Mouse (Mus musculus): ENCODE measurements around the gene Topaz1.
A peak's percentile ranks its signal among the peaks of the same experiment; 100 is the strongest.

The Topaz1 gene

DNA sequence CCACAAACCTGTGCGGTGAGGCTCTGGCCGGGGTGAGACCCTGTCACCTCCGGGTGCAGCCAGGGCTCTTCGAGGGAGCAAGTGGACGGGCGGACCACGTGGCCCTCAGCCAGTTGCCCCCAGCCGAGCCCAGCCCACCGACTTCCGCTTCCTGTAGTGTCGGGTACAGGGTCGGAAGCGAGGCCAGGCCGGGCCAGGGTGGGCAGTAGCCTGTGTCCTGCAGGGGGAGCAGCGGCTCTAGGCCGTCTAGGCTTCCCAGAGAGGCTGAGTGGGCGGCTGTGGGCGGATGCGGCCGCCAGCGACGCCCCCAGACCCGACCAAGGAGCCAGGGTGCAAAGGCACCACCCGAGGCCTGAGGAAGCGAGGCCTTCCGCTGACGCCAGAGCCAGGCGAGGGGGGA, at the start of gene Topaz1:
TSS of gene Topaz1 (plus strand) at position 287 of the 400 bp plus-strand sequence.
- DNase-seq (ENCODE audit: low spot score) = no peak

- no peak for DNase-seq (ENCODE audit: low spot score)
Measured at GRCm38 (mm10) chr9:122701817-122702216, 45.3 kb upstream of the Topaz1 start.

- no peak for DNase-seq (ENCODE audit: low spot score)
Measured at GRCm38 (mm10) chr9:122713836-122714235, 33.3 kb upstream of the Topaz1 start.

DNA sequence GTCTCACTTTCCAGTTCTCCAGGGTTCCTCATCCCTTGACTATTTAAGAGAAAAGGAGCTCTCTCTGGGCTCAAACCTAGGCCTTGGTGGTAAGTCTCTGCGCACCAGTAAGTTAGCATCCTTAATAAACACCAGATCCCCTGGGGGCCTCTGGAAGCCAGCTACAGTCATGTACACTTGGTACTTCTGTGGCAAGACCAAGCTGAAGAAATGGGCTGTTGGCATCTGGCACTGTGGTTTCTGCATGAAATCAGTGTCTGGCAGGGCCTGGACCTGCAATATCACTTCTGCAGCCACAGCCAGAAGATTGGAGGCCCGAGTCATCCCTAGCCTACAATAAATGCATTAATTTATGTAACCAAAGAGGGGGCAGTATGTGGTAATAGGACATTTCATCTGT, 32.1 kb upstream of the Topaz1 start:
- no peak for DNase-seq (ENCODE audit: low spot score)

DNA sequence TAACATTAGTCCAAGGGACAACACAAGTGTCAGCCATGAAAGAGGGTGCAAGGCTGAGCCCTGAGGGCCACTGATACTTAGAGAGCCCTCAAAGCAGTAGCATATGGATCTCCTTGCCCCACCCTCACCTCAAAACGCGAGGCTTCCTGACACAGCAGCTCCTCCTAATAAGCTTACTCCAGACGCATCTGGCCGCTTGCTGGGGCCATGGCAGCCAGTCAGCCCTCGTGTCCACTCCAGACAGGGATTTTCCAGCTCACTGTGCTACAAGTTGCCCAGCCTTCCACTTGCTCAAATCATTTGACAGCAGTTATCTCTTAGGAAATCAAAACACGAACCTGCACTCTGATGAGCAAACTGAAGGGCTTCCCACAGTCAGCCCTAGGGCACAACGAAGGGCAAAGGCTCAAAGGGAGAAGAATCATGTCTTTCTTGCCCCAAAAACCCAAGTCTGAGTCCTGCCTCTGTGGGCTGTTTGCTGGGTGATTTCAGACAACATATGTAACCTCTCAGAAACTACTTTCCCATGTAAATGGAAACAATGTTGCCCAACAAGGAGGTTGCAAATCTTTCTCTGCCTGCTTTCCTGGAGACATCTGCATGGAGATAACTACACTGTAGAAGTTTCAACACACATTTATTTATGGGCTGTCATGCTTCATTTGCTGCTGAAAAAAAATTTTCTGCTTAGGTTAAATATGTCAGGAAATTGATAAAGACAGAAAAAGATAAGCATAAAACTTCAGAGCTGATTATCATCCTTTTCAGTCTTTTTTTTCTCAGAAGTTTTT, 30.8 kb upstream of the Topaz1 start:
- DNase-seq (ENCODE audit: low spot score) = no peak

DNA sequence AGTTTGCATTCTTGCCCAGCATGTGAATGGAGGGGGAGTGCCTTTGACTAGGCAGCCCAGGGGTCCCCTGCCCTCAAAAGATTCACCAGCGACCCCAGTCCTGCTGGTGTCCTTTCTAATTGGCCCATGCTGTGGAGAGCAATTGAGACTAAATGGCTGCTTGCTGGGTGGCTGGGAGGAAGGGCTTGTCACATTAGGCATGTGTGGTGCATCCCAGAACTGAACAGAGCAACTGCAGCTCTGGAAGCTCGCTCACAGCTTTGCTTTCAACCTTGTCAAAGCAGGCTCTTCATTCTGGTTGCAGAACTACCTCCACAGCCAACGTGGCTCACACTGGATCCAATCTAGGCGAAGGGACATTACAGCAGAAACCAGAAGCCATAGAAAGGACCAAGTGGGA, 24.9 kb upstream of the Topaz1 start:
- DNase-seq (ENCODE audit: low spot score) = no peak

- DNase-seq (ENCODE audit: low spot score) = no peak
Measured at GRCm38 (mm10) chr9:122725046-122725765, 21.9 kb upstream of the Topaz1 start.

GRCm38 (mm10) chr9:122729500-122729899, 17.6 kb upstream of the Topaz1 start:
- peak; percentile 40 for DNase-seq (ENCODE audit: low spot score)

DNA sequence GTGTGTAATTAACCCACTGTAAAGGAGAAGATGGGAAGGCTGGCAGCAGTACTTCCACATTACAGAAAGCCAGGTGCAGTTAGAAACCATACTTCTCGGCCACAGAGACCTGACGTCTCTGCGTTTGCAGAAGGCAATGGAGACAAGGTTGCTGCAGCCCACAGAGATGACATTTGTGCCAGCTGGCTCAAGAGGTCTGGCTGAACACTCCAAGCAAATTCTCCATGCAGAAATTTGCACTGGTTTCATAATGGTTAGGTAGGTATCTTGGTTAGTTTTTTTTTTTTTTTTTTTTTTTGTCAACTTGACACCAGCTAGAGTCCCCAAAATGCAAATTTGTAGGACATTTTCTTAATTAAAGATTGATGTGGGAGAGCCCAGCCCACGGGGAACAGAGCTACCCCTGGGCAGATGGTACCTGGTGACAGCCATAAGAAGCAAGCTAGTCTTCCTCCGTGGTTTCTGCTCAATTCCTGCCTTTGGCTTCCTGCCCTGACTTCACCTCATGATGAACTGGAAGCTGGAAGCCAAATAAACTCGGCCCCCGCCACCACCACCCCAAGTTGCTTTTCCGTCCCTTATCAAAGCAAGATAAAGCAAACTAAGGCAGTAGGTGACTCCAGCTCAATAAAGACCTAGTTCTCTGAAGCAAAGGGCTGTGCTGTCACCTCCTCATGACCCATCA, 14.9 kb upstream of the Topaz1 start:
- no peak for DNase-seq (ENCODE audit: low spot score)

GRCm38 (mm10) chr9:122733222-122733621, 13.9 kb upstream of the Topaz1 start:
- DNase-seq (ENCODE audit: low spot score) = no peak

DNA sequence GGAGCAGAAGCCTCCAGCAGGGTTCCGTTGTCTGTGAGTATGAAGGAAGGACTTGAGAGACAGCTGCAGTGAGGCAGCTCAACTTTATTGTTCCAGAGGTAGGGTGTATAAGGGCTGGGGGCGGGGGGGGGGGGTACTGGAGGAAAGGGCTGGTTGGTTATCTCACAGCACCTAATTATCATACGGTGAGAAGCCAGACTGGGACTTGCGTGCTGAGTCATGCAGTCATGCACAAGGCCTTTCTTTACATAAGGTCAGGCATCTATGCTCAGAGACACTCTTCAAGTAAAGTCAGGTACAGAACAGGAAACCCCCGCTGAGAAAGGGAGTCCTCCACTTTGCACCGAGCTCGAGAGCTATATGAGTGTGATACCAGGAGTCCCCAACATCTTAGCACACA, 12.2 kb upstream of the Topaz1 start:
- no peak for DNase-seq (ENCODE audit: low spot score)

DNA sequence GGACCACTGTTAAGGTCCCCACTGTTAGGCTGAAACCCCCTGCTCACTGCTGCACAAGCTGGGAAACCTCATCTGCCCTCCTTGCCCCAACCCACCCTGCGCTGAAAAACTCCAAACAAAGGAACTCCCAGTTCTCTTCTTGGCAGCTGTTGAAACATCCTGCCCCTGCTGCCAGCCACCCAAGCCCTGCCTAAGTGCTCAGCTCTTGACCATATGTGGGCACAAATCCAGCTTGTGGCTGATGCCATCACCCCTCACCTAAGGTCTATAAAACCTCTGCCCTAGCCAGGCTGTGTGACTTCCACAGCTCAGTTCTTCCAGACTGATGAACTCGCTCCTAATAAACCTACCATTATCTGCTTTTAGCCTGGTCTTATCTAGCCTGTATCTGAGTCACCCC, 11.1 kb upstream of the Topaz1 start:
- DNase-seq (ENCODE audit: low spot score) = no peak

GRCm38 (mm10) chr9:122736742-122737141, 10.4 kb upstream of the Topaz1 start:
- peak; percentile 39 for DNase-seq (ENCODE audit: low spot score)

DNA sequence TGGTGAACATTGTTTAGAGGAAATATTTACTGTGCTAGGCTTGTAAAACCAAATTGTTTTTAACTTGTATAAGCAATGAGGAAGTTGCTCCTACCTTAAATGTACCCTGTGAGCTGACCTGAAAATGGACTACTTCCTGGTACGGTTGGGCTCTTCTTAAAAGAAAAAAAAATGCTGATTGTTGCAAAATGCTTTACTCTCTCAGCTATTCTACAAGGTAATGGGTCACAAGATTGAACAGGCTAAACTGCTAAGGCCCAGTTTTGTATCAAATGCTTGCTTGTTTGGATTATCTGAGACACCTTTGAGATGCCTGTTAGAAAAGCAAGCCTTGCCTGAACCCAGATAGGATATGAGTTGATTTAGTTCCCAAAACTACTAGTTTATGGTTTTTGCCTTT, 1.3 kb upstream of the Topaz1 start:
- no peak for DNase-seq (ENCODE audit: low spot score)

- DNase-seq (ENCODE audit: low spot score) = no peak
Measured at GRCm38 (mm10) chr9:122757614-122758013, 10.5 kb downstream of the Topaz1 start.

- DNase-seq (ENCODE audit: low spot score) = no peak
Measured at GRCm38 (mm10) chr9:122760111-122760510, 13.0 kb downstream of the Topaz1 start.

GRCm38 (mm10) chr9:122785231-122785630, 38.1 kb downstream of the Topaz1 start:
- DNase-seq (ENCODE audit: low spot score) = no peak

GRCm38 (mm10) chr9:122786534-122786933, 39.4 kb downstream of the Topaz1 start:
- DNase-seq (ENCODE audit: low spot score) = no peak

GRCm38 (mm10) chr9:122805053-122805844, 58.1 kb downstream of the Topaz1 start, which contains the start of gene Tcaim:
TSS of gene Tcaim (plus strand) at chr9:122805539.
- peak; percentile 84 for DNase-seq (ENCODE audit: low spot score)

DNA sequence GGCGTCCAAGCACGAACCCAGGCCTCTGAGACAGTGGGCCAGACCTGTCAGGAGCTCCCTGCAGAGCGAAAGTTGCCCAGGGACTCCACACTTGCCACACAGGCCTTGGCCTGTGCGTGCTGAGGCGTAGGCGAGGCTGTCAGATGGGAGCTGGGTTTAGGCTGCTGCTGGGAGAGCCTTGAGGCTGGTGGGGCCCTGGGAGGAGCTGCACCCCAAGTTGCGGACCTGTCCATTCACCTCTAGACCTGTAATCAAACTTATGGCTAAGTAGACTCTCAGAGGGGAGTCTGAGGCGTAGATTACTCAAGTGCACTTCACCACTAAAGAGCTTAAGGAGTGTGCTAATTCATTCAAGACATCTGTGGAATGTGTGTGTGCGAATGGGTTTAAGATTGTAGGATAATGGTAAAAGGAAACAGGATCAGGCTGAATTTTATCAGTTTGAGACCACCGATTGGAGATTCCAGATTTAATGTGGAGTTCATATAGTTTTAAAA, 58.7 kb downstream of the Topaz1 start:
- no peak for DNase-seq (ENCODE audit: low spot score)

DNA sequence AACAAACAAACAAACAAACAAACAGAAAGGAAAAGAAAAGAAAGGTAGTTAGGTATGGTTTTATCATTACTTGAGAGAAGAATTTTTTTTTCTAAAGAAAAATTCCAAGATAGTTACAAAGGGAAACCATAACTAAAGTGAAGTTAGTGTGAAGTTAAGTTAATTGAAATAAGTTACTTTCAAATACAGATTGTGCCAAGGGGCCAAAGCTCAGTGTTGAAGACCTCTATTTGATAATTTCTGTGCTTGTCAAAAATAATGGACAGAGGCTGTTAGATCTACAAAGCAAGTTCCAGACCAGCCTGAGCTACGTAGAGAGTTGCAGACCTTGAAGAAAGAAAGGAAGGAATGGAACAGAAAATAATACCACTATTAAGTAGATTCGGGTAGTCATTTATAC, 60.0 kb downstream of the Topaz1 start:
- DNase-seq (ENCODE audit: low spot score) = no peak

- no peak for DNase-seq (ENCODE audit: low spot score)
Measured at GRCm38 (mm10) chr9:122810212-122810611, 63.1 kb downstream of the Topaz1 start.

Measured in layer of hippocampus, adult 9-10 months (tissue).